Mouse (Mus musculus) megakaryocyte progenitor cell, adult 5-6 weeks (primary cell): ENCODE measurements around the gene Rest. TPM values are rescaled to one million over a fixed set of nuclear protein-coding genes. Genes with fewer than 3 reads are reported as not detected.
"Not testable (repeated sequence)": the region's sequence is repeated elsewhere in the genome, so short reads cannot be mapped to it uniquely, and the experiment has no call there.

Source experiments
- ATAC-seq: replicated peaks from 2 replicates; pipeline ENCODE4 v1.8.0; 2016; ENCODE audit warnings: mild to moderate bottlenecking, moderate TSS enrichment, inconsistent platforms; ENCODE audit not compliant: poor library complexity
- total RNA-seq, 2 experiments: library from RNA; stranded (forward) in 1 of 2; stranded (reverse) in 1 of 2; fragments of 157-497, 149-512 nt in 1 of 2; fragments of 200-1000 nt in 1 of 2; gene quantifications; 2 replicates each; pipeline versions ENCODE4 v1.2.3 to v1.2.4; 2015 to 2017

Rest gene
- 28.3 and 32.2 TPM in 2 replicates for total RNA-seq (2015)
- 43.3 and 47.9 TPM in 2 replicates for total RNA-seq (2017)

- peak; percentile 69 for ATAC-seq
These were observed at the start of gene Rest for GRCm38 (mm10) chr5:77265081-77265670. Rest (plus strand) TSS chr5:77265491.

GRCm38 (mm10) chr5:77217211-77217610 lies 48.1 kb upstream of the Rest start:
- peak; percentile 92 for ATAC-seq

- ATAC-seq, result peak; percentile 62
These were observed 47.6 kb upstream of the Rest start for GRCm38 (mm10) chr5:77217724-77218123.

GRCm38 (mm10) chr5:77223043-77223975 lies 42.0 kb upstream of the Rest start:
- ATAC-seq, result peak; percentile 58

- peak; percentile 95 for ATAC-seq
These were observed 36.3 kb upstream of the Rest start for GRCm38 (mm10) chr5:77228986-77229385.

- not testable (repeated sequence) for ATAC-seq
These were observed 33.4 kb upstream of the Rest start for GRCm38 (mm10) chr5:77231863-77232262.

GRCm38 (mm10) chr5:77234921-77235320 lies 30.4 kb upstream of the Rest start:
- no peak for ATAC-seq

- peak; percentile 82 for ATAC-seq
These were observed 28.2 kb upstream of the Rest start for GRCm38 (mm10) chr5:77237104-77237503.

- ATAC-seq, result no peak
These were observed 20.8 kb upstream of the Rest start for GRCm38 (mm10) chr5:77244331-77244987.

GRCm38 (mm10) chr5:77245463-77245786 lies 19.9 kb upstream of the Rest start:
- ATAC-seq, result no peak; the same call in 1 of the 2 replicates

GRCm38 (mm10) chr5:77245787-77246671 lies 19.3 kb upstream of the Rest start:
- ATAC-seq, result peak; percentile 76

GRCm38 (mm10) chr5:77250083-77250482 lies 15.2 kb upstream of the Rest start:
- peak; percentile 38; the same call in 1 of the 2 replicates for ATAC-seq

- ATAC-seq, result no peak; the same call in 1 of the 2 replicates
These were observed 13.6 kb upstream of the Rest start for GRCm38 (mm10) chr5:77251656-77252055.

- peak; percentile 87 for ATAC-seq
These were observed 13.0 kb upstream of the Rest start for GRCm38 (mm10) chr5:77252115-77252827.

- no peak for ATAC-seq
These were observed 12.1 kb upstream of the Rest start for GRCm38 (mm10) chr5:77253154-77253553.

GRCm38 (mm10) chr5:77254402-77254801 lies 10.9 kb upstream of the Rest start:
- ATAC-seq, result no peak

- no peak for ATAC-seq
These were observed 7.7 kb upstream of the Rest start for GRCm38 (mm10) chr5:77257603-77258002.

GRCm38 (mm10) chr5:77259315-77259714 lies 6.0 kb upstream of the Rest start:
- no peak for ATAC-seq

- no peak for ATAC-seq
These were observed 5.2 kb upstream of the Rest start for GRCm38 (mm10) chr5:77260141-77260540.

GRCm38 (mm10) chr5:77261137-77261536 lies 4.2 kb upstream of the Rest start:
- no peak for ATAC-seq
